Mouse (Mus musculus) liver, embryonic 13.5 days (tissue): ENCODE data around the gene 4930556J24Rik. TPM values are rescaled to one million over a fixed set of nuclear protein-coding genes. Genes with fewer than 3 reads are reported as not detected.

Experiments used
- ATAC-seq: fragments of 200-750 bp; cut with Nextera tagmentation; 2 replicates; pipeline ENCODE4 v1.8.0; 2017; ENCODE audit warnings: low read depth, mild to moderate bottlenecking, moderate number of reproducible peaks, moderate library complexity
- DNase-seq: peaks from one replicate; pipeline ENCODE4 v3.0.0; 2022
- H3K27ac ChIP-seq: fragments of 300-500 bp; sonication (generic); 2 replicates; pipeline ENCODE4 v1.5.1; 2015; ENCODE audit warnings: moderate library complexity, mild to moderate bottlenecking, inconsistent platforms
- H3K27me3 ChIP-seq: fragments of 300-500 bp; sonication (generic); 2 replicates; pipeline ENCODE4 v1.6.1; 2015; ENCODE audit warnings: mild to moderate bottlenecking, inconsistent platforms
- H3K36me3 ChIP-seq: fragments of 300-500 bp; sonication (generic); 2 replicates; pipeline ENCODE4 v1.6.1; 2015; ENCODE audit warnings: mild to moderate bottlenecking, inconsistent platforms
- H3K4me1 ChIP-seq: fragments of 300-500 bp; sonication (generic); replicated peaks from 2 replicates; pipeline ENCODE4 v1.6.1; 2015; ENCODE audit warnings: inconsistent platforms
- H3K4me2 ChIP-seq: fragments of 300-500 bp; sonication (generic); 2 replicates; pipeline ENCODE4 v1.6.1; 2015; ENCODE audit warnings: inconsistent platforms, mild to moderate bottlenecking, moderate library complexity
- H3K4me3 ChIP-seq: fragments of 300-500 bp; sonication (generic); replicated peaks from 2 replicates; pipeline ENCODE4 v1.5.1; 2015; ENCODE audit warnings: mild to moderate bottlenecking, inconsistent platforms
- H3K9ac ChIP-seq: fragments of 300-500 bp; sonication (generic); 2 replicates; pipeline ENCODE4 v1.6.1; 2015; ENCODE audit warnings: mild to moderate bottlenecking, inconsistent platforms
- H3K9me3 ChIP-seq: fragments of 300-500 bp; sonication (generic); replicated peaks from 2 replicates; pipeline ENCODE4 v1.6.1; 2016; ENCODE audit warnings: inconsistent platforms
- WGBS: fragments of 180-500 bp; shearing (Covaris S2); methylation state at CpG from one replicate; pipeline ENCODE4 v1.1.7; 2015; ENCODE audit not compliant: insufficient replicate concordance; 5-methylcytosine and 5-hydroxymethylcytosine counted together
- polyA plus RNA-seq: library from polyadenylated mRNA; unstranded; fragments of >200 nt; fragmentation: Nextera tagmentation; extraction: Ambion mirVana; gene quantifications from 2 replicates; pipeline ENCODE4 v1.2.1, GENCODE M21; 2015

The 4930556J24Rik gene
- polyA plus RNA-seq, 1 experiment from 2014 or later: not detected

DNA sequence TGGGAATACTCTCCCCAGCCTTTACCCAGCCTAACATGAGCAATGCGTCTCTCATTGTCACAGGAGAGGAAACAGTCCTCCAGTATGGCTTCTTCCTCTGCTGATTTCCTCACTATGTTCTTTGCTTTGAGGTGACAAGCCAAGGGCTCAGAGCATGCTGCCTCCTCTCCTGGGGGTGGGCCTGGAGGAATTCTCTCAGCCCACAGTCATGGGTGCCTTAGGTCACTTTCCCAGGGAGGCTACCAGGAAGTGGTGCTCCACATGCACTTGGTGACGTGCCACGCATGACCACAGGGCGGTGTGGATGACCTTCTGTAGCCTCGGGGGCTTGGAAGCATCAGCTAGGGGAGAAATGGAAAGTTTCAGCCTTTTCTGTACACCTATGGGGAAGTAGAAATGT, 18.9 kb upstream of the 4930556J24Rik start:
- no peak for ATAC-seq
- peaks cover 51% of the 10 kb centered on the region for H3K27me3 ChIP-seq
- 47% methylated on average over 5 of the region's 5 CpGs for WGBS

DNA sequence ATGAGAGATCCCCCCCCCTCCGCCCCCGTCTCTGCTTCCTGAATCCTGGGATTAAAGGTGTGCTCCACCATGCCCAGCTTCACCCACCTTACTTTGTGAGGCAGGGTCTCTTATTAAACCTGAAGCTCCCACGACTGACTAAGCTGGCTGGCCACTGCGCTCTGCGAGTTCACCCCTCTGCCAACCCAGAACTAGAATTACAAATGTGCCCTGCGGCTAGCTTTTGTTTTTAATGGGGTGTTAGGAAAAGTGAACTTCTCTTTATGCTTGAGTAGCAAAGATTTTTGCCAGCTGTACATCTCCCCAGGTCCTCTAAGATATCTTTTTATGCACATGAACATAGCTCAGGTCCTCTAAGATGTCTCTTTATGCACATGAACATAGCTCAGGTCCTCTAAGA, 17.3 kb upstream of the 4930556J24Rik start:
- WGBS: 71% methylated on average over 6 of the region's 6 CpGs
- no peaks in the 10 kb centered on the region for H3K9me3 ChIP-seq

More for the DNA sequence above, 18.9 kb upstream of the 4930556J24Rik start:
- Histone ChIP-seq H3K27ac (no peak overlapping the region), H3K4me1 (peaks cover 10% of the 10 kb centered on the region; the same call in 1 of the 2 replicates), H3K9ac (no peak overlapping the region), H3K9me3 (no peaks in the 10 kb centered on the region), H3K4me3 (no peak overlapping the region), H3K4me2 (no peak overlapping the region), H3K36me3 (no peaks in the 10 kb centered on the region)
- DNase-seq: no peak

DNA sequence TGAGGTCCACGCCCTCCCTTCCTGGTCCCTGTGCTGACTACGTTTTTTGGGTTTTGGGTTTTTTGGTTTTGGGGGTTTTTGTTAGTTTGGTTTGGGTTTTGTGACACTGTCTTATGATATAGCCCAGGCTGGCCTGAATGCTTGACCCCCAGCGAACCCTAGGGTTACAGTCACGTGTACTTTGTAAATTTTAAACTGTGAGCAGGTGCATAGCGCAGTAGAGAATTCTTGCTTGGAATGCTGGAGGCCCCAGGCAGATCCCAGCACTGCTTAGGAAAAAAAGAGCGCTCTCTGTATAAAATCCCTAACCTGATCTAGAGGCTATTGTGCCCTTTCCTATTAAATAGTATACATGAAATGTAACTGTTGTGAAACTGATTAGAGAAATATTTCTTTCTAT, 16.6 kb upstream of the 4930556J24Rik start:
- no peak for DNase-seq
- Histone ChIP-seq H3K9me3 (no peaks in the 10 kb centered on the region), H3K9ac (no peak overlapping the region), H3K4me2 (no peak overlapping the region), H3K27ac (no peak overlapping the region), H3K36me3 (no peaks in the 10 kb centered on the region), H3K4me3 (no peak overlapping the region), H3K4me1 (peaks cover 4% of the 10 kb centered on the region; the same call in 1 of the 2 replicates), H3K27me3 (peaks cover 28% of the 10 kb centered on the region)
- no peak for ATAC-seq
- 67% methylated on average over 6 of the region's 6 CpGs for WGBS

More for the DNA sequence above, 17.3 kb upstream of the 4930556J24Rik start:
- H3K4me2 ChIP-seq: no peak overlapping the region
- DNase-seq (no peak), ATAC-seq (no peak)
- no peak overlapping the region for H3K9ac ChIP-seq
- no peak overlapping the region for H3K27ac ChIP-seq
- H3K4me1 ChIP-seq: peaks cover 10% of the 10 kb centered on the region; the same call in 1 of the 2 replicates
- peaks cover 36% of the 10 kb centered on the region for H3K27me3 ChIP-seq
- H3K4me3 ChIP-seq: no peak overlapping the region
- no peaks in the 10 kb centered on the region for H3K36me3 ChIP-seq

DNA sequence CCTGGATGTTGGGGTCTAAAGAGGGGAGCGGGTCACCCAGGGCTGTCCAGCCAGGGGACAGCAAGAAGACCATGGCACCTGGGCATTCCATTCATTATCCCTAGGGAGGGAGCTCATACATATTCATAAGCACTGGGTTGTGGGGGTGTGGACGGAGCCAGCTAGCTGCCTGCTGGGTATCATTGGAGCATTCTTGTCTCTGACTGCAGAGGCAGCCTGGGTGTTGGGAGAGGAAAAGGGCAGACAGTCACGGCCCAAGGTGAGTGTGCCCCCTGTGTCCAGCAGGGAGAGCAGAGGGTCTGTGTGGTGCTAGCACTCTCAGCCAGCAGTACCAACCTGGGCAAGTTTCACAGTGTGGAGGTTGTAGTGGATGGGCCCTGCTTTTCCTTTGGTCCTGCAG, 13.2 kb upstream of the 4930556J24Rik start:
- H3K36me3 ChIP-seq: no peaks in the 10 kb centered on the region
- 57% methylated on average over 3 of the region's 3 CpGs for WGBS
- H3K4me1 ChIP-seq: 0 out of 2 replicates have a peak, but pooled peaks cover 4% of the 10 kb centered on the region
- no peak overlapping the region for H3K27ac ChIP-seq
- H3K4me3 ChIP-seq: no peak overlapping the region
- no peaks in the 10 kb centered on the region for H3K9me3 ChIP-seq
- no peak overlapping the region for H3K4me2 ChIP-seq
- no peak overlapping the region for H3K9ac ChIP-seq
- no peak for ATAC-seq
- H3K27me3 ChIP-seq: peaks cover 15% of the 10 kb centered on the region
- no peak for DNase-seq

DNA sequence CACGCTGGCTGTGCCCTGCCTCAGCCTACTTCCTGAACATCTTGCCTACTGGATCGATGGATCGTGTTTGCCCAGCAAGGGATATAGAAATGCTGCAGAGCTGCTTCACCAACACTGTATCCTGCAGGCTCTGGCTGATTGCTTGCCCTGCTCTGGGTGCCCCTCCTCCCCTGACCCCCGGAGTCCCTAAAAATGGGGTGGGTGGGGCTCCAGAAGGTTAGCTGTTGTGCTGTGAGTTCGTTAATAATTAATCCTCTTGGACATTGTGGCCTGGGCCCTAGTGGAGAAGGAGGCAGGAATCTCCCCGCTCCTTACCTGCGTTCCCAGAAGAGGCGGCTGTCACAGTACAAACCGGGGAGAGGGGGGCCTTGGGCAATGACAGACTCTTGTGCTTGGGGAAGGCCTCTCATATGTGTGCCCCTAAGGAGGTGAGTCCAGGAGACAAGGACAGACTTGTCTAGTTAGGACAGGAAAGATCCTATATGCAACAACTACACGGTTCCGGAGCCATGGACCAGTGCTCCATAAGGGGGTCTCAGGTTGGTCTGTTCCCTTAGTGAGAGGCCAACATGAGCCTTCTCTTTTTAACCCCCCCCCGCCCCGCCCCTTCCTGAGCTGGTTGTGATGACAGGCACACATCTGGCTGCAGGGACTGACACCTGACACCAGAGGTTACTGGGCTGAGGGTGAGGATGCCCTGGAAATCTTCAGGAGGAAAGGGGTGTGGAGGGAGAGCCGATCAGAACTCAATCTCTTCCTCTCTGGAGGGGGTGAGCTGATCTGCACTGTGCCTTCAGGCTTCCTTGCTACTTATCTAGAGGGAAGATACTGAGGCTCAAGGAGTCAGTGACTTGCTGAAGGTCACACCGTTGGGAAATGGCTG, 7.5 kb upstream of the 4930556J24Rik start:
- peaks cover 21% of the 10 kb centered on the region for H3K36me3 ChIP-seq
- H3K27me3 ChIP-seq: peaks cover 36% of the 10 kb centered on the region
- no peaks in the 10 kb centered on the region for H3K9me3 ChIP-seq
- peaks cover 6% of the 10 kb centered on the region; the same call in 1 of the 2 replicates for H3K4me1 ChIP-seq
- ATAC-seq: peak; percentile 47
- no peak overlapping the region for H3K9ac ChIP-seq
- H3K4me3 ChIP-seq: peak overlapping the region; percentile 44
- H3K27ac ChIP-seq: no peak overlapping the region
- H3K4me2 ChIP-seq: peak overlapping the region; percentile 40
- WGBS: 10% methylated on average over 15 of the region's 15 CpGs
- no peak for DNase-seq

DNA sequence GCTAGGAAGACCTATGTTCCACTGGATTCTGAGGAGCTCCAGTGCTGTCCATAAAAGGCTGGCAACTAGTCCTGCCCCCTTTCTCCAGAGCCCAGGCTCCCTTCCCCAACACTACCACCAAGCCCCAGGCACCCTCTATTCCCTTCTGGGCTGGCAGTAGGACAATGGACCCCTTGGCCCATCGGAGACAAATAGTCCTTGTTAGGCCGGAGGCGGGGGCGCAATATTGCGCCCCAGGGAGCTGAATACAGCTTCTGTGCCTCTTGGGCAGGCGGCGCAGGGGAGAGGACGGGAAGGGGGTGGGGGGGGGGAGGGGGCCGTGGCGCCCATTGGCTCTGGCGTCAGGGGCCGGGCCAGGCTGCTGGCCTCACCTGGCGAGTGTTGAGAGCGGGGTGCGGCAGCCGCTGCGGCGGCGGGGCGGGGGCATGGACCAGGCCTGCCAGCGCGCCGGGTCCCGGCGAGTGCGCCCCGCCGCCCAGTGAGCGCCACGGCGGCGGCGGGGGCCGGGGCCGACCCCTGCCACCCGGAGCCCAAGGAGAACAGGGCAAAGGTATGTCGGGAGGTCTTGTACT, 6.8 kb upstream of the 4930556J24Rik start, which contains the start of gene Gal3st1:
Gene Gal3st1, plus strand, starts transcription at position 346 of the 572 bp plus-strand sequence.
- 2% methylated on average over 33 of the region's 37 CpGs for WGBS
- no peaks in the 10 kb centered on the region for H3K9me3 ChIP-seq
- peaks cover 6% of the 10 kb centered on the region; the same call in 1 of the 2 replicates for H3K4me1 ChIP-seq
- ATAC-seq: peak; percentile 61
- DNase-seq: no peak
- no peak within 1 kb of the TSS for H3K9ac ChIP-seq
- peaks cover 36% of the 10 kb centered on the region for H3K27me3 ChIP-seq
- peak within 1 kb of the TSS; percentile 40 for H3K4me2 ChIP-seq
- peak within 1 kb of the TSS; percentile 44 for H3K4me3 ChIP-seq
- H3K36me3 ChIP-seq: peaks cover 28% of the 10 kb centered on the region
- no peak within 1 kb of the TSS for H3K27ac ChIP-seq

DNA sequence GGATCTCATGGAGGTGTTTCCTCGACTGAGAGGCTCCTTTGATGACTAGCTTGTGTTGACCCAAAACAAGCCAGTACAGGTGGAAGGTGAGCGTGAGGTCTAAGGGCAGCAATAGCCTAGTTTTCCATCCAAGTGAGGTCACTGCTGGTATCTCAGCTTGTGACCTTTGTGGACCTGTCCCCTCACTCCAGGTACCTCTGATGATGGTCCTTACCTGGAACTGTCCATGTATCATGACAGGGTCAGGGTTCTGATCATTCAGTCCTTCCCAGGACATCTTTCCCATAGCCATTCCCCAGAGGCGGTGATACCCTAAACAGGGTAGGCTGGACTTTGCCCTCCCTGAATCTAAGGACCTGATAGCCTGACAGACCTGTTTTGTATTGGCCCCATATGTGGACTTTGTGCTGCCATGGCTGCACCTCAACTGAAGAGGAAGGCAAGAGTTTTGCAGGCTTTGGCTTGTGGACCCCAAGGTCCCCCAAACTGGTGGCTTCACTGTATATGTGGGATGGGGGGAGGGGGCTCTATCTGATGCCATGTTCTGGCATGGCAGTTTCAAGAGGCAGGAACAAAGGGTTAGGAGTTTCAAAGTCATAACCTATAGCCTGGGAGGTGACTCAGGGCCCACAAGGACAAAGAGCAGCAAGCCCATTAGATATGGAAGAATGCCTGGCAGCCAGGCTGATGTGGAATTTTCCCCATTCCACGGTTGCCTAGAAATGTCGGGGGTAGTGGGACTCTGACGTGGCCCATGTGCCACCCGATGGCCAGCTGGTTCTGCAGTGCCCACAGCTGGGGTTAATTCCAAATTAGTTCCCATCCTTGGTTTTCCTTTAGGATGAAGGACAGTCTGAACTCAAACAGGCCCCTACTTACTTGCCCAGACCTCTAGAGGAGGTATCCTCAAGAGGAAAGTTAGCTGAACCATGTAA, 6.0 kb upstream of the 4930556J24Rik start:
- Histone ChIP-seq H3K9ac (no peak overlapping the region), H3K9me3 (no peaks in the 10 kb centered on the region), H3K36me3 (peaks cover 37% of the 10 kb centered on the region), H3K4me1 (peaks cover 6% of the 10 kb centered on the region; the same call in 1 of the 2 replicates), H3K4me2 (peak overlapping the region; percentile 40), H3K27ac (no peak overlapping the region), H3K4me3 (no peak overlapping the region), H3K27me3 (peaks cover 36% of the 10 kb centered on the region)
- WGBS: 53% methylated on average over 7 of the region's 7 CpGs
- ATAC-seq (no peak; the same call in 1 of the 2 replicates), DNase-seq (no peak)

DNA sequence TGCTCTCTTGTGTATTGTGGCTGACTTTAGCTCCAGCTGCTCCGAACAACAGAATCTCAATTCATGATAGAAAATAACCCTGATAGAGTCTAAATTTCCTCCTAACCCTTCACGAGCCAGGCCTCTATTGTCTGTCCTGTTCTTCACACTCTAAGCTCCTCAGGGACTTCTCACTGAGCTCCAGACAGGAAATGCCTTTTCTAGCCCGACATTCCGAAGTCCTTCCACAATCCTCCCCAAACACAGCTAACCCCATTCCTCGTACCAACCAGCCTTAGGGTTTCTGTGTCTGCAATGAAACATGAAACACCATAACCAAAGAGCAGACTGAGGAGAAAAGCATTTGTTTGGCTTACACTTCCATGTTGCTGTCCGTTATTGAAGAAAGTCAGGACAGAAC, 5.0 kb upstream of the 4930556J24Rik start:
- Histone ChIP-seq H3K4me2 (no peak overlapping the region), H3K9ac (no peak overlapping the region), H3K36me3 (peaks cover 47% of the 10 kb centered on the region), H3K9me3 (no peaks in the 10 kb centered on the region), H3K27me3 (peaks cover 36% of the 10 kb centered on the region), H3K27ac (no peak overlapping the region), H3K4me3 (no peak overlapping the region), H3K4me1 (peaks cover 6% of the 10 kb centered on the region; the same call in 1 of the 2 replicates)
- ATAC-seq (no peak), DNase-seq (no peak)
- 49% methylated on average over 6 of the region's 6 CpGs for WGBS

DNA sequence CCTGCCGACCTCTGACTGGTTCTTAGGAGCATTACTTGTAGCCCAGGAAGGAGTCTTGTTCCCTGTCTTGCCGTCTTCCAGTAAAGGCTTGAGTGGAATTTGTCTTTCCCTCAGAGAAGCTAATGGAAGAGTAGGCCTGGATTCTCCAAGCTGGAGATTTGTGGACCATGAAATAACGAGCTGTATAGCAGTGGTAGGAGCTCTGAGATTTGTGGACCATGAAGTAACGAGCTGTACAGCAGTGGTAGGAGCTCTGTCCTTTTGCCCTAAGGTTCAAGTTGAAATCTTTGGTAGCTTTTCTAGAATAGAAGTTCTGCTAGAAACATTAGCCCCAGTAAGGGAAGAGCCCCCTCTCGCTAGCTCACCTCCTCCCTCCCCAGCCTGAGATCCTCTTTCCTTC, 1.8 kb upstream of the 4930556J24Rik start:
- Histone ChIP-seq H3K4me3 (no peak overlapping the region), H3K9me3 (no peaks in the 10 kb centered on the region), H3K4me2 (no peak overlapping the region), H3K27ac (no peak overlapping the region), H3K9ac (no peak overlapping the region), H3K4me1 (no peaks in the 10 kb centered on the region; the same call in 1 of the 2 replicates), H3K36me3 (peaks cover 78% of the 10 kb centered on the region), H3K27me3 (peaks cover 15% of the 10 kb centered on the region)
- ATAC-seq (no peak), DNase-seq (no peak)
- 73% methylated on average over 5 of the region's 5 CpGs for WGBS

DNA sequence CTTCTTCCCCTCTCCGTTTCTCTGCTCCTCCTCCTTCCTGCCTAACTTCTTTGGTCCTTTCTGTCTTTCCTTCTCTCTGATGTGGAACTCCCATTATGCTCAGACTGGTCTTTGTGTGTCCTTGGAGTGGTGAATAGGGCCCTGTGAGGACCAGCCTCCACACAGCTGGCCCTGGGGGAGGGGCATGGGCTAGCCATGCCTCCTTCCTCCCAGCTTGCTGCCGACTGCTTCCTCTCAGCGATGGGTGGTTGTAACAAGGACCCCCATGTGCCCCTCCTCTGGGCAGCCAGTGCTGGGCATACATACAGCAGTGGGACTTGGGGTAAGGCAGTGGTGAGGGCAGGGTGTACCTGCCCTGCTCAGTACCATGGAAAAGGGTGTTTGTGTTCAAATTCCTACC, 2.3 kb downstream of the 4930556J24Rik start:
- 76% methylated on average over 3 of the region's 3 CpGs for WGBS
- Histone ChIP-seq H3K9ac (no peak overlapping the region), H3K4me1 (no peaks in the 10 kb centered on the region), H3K4me2 (no peak overlapping the region), H3K27ac (no peak overlapping the region), H3K4me3 (no peak overlapping the region), H3K36me3 (peaks cover 100% of the 10 kb centered on the region), H3K9me3 (no peaks in the 10 kb centered on the region), H3K27me3 (no peaks in the 10 kb centered on the region)
- no peak for DNase-seq
- no peak for ATAC-seq

DNA sequence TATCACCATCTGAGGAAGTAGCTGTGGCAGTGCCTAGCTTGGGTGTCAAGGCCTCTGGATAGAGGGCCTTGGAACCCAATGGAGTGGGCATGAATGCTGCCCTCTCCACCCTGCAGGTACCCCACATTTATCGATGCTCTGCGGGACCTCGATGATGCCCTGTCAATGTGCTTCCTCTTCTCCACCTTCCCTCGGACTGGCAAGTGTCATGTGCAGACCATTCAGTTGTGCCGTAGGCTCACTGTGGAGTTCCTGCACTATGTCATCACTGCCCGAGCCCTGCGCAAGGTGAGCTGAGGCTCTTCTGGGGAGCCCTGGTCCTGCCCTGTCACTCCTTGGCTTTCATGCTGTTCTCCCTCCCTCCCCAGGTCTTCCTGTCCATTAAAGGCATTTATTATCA, 3.5 kb downstream of the 4930556J24Rik start:
- WGBS: 83% methylated on average over 7 of the region's 7 CpGs
- Histone ChIP-seq H3K4me2 (no peak overlapping the region), H3K27me3 (no peaks in the 10 kb centered on the region), H3K9me3 (no peaks in the 10 kb centered on the region), H3K36me3 (peaks cover 99% of the 10 kb centered on the region), H3K4me3 (no peak overlapping the region), H3K27ac (no peak overlapping the region), H3K9ac (no peak overlapping the region), H3K4me1 (no peaks in the 10 kb centered on the region)
- ATAC-seq (no peak), DNase-seq (no peak)
